Mouse (Mus musculus) thymus, adult 2 months (tissue): ENCODE results near the gene Ptbp3.

Experiments used
- CTCF ChIP-seq: fragments of 200-500 bp; IDR thresholded peaks from 2 replicates; pipeline ENCODE4 v1.5.1; 2012; ENCODE audit warnings: mild to moderate bottlenecking, control low read depth, low read length, moderate library complexity, borderline replicate concordance; ENCODE audit not compliant: control insufficient read depth, poor library complexity, insufficient read depth; ENCODE audit errors: extremely low read depth
- POLR2A ChIP-seq: fragments of 200-500 bp; IDR thresholded peaks from 2 replicates; pipeline ENCODE4 v1.6.1; 2012; ENCODE audit warnings: mild to moderate bottlenecking, low read length, control low read depth, moderate library complexity; ENCODE audit not compliant: control insufficient read depth, poor library complexity, insufficient read depth; ENCODE audit errors: extremely low read depth

- TF ChIP-seq POLR2A: no peak
- no peak for TF ChIP-seq CTCF
Observed at GRCm38 (mm10) chr4:59426429-59426828, 122.7 kb downstream of the Ptbp3 start.
